Mouse (Mus musculus): ENCODE data around the gene Fstl4.

Fstl4 gene

GRCm38 (mm10) chr11:52764461-52764893 is at the start of gene Fstl4:
Gene Fstl4, plus strand, starts transcription at chr11:52764634.
- peak; percentile 55 to 66 for DNase-seq (ENCODE audit: low spot score in 2 of 2)

- no peak for DNase-seq (ENCODE audit: low spot score in 2 of 2)
Measured at GRCm38 (mm10) chr11:52718570-52718969, 45.9 kb upstream of the Fstl4 start.

DNA sequence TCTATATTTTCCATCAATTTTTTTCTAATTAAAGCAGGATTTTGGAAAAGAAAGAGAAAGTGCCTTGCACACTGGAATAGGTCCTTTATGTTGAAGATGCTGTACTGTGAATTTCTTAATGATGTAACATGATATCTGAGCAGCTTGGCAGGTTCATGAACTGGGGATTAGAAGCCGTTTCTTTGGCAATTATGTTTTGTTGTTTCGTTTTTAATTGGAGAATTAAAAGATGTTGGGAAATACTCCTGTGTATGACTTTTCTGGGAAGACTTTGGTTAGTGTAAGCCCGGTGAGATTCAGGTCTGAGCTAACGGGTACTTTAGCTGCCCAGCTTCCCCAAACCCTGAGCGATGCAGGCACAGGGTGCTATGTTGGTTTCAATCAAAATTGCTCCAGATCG is 43.3 kb upstream of the Fstl4 start:
- no peak for DNase-seq (ENCODE audit: low spot score in 2 of 2)

GRCm38 (mm10) chr11:52722706-52723105 is 41.7 kb upstream of the Fstl4 start:
- no peak for DNase-seq (ENCODE audit: low spot score in 2 of 2)

DNA sequence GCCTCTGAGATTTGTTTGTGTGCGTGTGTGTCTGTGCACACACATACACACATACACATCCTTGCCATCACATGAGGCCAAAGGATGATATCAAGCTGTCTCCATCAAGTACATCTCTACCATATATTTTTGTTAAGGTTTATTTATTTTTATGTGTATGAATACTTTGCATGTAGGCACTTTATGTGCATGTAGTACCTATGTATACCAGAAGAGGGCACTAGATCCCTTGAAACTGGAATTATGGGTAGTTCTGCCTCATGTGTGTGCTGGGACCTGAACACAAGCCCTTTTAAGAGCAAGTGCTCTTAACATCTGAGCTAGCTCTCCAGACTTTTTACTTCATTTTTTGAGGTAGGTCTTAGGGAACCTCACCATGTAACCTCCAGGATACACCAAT is 38.4 kb upstream of the Fstl4 start:
- no peak for DNase-seq (ENCODE audit: low spot score in 2 of 2)

- DNase-seq (ENCODE audit: low spot score in 2 of 2) = no peak
Measured at GRCm38 (mm10) chr11:52728479-52728878, 36.0 kb upstream of the Fstl4 start.

- no peak for DNase-seq (ENCODE audit: low spot score in 2 of 2)
Measured at GRCm38 (mm10) chr11:52729890-52730289, 34.5 kb upstream of the Fstl4 start.

- peak in 1 of 2 experiments; percentile 20 for DNase-seq (ENCODE audit: low spot score in 2 of 2)
Measured at GRCm38 (mm10) chr11:52731979-52732378, 32.5 kb upstream of the Fstl4 start.

DNA sequence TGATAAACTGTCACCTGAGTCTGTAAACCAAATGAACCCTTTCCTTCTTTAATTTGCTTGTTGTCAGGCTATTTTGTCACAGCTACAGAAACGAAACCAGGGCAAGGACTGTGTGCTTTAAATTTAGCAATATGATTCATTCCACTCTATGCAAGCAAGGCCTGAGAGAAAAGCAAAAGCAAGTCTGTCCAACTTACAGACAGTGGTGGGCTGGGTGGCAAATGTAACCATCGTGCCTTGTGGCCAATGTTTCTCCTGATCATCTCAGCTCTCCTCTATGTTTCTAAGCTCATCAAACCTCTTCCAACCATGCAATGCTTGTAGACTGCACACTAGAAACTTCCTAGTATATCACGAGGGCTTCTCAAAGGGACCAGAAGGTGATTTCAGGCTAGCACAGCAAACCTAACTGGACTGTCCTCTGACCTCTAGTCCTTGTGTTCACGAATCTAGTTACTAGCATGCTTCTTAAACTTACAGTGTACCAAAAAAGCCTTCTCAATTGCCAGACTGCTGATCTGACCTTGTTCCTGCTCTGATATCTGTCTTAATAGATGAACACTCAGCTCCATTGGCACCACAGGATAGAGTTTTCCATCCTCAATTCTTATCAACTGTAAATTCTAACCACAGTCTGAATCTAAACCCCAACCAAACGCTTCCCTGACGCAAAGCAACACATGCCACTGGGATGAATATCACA is 29.8 kb upstream of the Fstl4 start:
- DNase-seq (ENCODE audit: low spot score in 2 of 2) = no peak

- no peak for DNase-seq (ENCODE audit: low spot score in 2 of 2)
Measured at GRCm38 (mm10) chr11:52739187-52739586, 25.2 kb upstream of the Fstl4 start.

- DNase-seq (ENCODE audit: low spot score in 2 of 2) = no peak
Measured at GRCm38 (mm10) chr11:52740466-52740865, 24.0 kb upstream of the Fstl4 start.

- no peak for DNase-seq (ENCODE audit: low spot score in 2 of 2)
Measured at GRCm38 (mm10) chr11:52743956-52744355, 20.5 kb upstream of the Fstl4 start.

- no peak for DNase-seq (ENCODE audit: low spot score in 2 of 2)
Measured at GRCm38 (mm10) chr11:52744593-52745450, 19.6 kb upstream of the Fstl4 start.

DNA sequence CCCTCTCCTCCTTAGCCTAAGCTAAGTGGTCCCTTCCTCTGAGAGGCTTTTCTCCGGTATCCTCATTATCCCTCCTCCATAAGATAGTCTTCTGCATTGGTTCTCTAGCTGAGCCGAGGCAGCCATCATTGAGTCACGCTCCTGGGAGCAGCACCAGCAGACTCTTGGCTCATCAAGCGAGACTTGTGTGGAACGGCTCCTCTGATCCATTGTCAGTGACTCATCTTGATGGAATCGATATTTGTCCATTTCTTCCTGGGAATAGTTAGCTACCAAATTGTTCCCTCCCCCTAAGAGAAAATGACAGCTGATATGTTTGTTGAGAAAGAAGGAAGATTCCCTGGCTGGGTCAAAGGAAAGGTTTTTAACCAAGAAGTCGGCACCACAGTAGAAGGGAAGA is 17.2 kb upstream of the Fstl4 start:
- DNase-seq (ENCODE audit: low spot score in 2 of 2) = no peak

GRCm38 (mm10) chr11:52747766-52748456 is 16.5 kb upstream of the Fstl4 start:
- no peak for DNase-seq (ENCODE audit: low spot score in 2 of 2)

- no peak for DNase-seq (ENCODE audit: low spot score in 2 of 2)
Measured at GRCm38 (mm10) chr11:52749988-52750387, 14.4 kb upstream of the Fstl4 start.

DNA sequence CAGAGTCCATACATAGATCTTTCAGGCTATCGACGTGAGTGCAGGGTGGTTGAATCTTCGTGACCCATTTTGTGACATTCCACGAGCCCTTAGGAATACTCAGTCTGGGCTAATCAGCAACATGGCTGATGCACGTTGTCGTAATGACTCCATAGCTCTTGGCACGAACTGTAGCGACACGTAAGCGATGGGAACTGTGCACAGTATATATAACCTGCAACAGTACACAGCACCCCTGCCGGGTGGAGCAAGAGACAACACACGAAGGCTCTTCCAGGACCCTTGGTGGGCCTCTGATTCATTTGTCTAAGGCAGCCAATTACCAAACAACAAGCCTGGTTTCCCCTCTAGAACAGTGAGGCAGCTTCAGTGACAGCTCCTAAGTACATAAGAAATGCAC is 11.9 kb upstream of the Fstl4 start:
- DNase-seq (ENCODE audit: low spot score in 2 of 2) = no peak

DNA sequence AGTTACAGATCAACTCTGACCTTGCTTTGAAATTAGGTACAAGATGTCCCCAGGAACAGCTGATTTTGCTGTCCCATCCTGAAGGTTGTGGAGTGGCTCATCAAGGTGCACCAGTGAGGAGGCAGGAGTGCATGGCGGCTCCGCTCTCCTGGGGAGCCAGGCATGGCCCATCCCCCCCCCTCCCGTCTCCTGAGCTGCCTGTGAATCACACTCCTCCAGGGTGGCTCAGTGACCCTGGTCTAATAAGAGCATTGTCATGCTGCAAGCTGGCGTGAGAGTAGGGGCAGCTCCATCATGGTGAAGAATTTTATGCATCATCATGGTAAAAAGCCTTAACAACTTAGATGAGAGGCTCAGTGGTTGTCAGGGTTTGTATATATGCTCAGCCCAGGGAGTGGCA is 11.2 kb upstream of the Fstl4 start:
- no peak for DNase-seq (ENCODE audit: low spot score in 2 of 2)

DNA sequence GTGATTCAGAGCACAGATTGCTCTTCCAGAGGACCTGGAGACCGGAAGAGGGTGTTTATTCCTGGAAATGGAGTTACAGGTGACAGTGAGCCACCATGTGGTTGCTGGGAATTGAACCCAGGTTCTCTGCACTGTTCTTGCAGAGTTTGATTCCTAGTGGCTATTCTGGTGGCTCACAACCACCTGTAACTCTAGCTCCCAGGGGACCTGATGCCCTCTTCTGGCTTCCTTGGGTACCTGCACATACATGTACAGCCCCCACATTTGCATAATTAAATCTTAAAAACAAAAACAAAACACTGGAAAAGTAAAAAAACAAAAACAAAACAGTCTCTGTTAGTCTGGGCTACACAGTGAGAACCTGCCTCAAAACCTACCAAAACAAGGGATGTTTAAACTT is 2.6 kb upstream of the Fstl4 start:
- no peak for DNase-seq (ENCODE audit: low spot score in 2 of 2)

GRCm38 (mm10) chr11:52764894-52765677 is 652 bp downstream of the Fstl4 start:
- DNase-seq (ENCODE audit: low spot score in 2 of 2) = peak; percentile 5 to 21

GRCm38 (mm10) chr11:52765678-52766254 is 1.3 kb downstream of the Fstl4 start:
- DNase-seq (ENCODE audit: low spot score in 2 of 2) = peak; percentile 27 to 52
